Mouse (Mus musculus) brain, embryonic 14.5 days (tissue): ENCODE data around the gene Wrap53.

Experiments
- CTCF ChIP-seq: fragments of 200-500 bp; IDR thresholded peaks from 2 replicates; pipeline ENCODE4 v1.5.1; 2012; ENCODE audit warnings: inconsistent platforms, mild to moderate bottlenecking, moderate library complexity, borderline replicate concordance; ENCODE audit not compliant: insufficient read depth, insufficient read length; ENCODE audit errors: extremely low read depth
- POLR2A ChIP-seq: fragments of 200-500 bp; IDR thresholded peaks from 2 replicates; pipeline ENCODE4 v1.6.1; 2012; ENCODE audit warnings: mild to moderate bottlenecking, inconsistent platforms, borderline replicate concordance; ENCODE audit not compliant: poor library complexity, insufficient read depth, insufficient read length, severe bottlenecking; ENCODE audit errors: extremely low read depth

DNA sequence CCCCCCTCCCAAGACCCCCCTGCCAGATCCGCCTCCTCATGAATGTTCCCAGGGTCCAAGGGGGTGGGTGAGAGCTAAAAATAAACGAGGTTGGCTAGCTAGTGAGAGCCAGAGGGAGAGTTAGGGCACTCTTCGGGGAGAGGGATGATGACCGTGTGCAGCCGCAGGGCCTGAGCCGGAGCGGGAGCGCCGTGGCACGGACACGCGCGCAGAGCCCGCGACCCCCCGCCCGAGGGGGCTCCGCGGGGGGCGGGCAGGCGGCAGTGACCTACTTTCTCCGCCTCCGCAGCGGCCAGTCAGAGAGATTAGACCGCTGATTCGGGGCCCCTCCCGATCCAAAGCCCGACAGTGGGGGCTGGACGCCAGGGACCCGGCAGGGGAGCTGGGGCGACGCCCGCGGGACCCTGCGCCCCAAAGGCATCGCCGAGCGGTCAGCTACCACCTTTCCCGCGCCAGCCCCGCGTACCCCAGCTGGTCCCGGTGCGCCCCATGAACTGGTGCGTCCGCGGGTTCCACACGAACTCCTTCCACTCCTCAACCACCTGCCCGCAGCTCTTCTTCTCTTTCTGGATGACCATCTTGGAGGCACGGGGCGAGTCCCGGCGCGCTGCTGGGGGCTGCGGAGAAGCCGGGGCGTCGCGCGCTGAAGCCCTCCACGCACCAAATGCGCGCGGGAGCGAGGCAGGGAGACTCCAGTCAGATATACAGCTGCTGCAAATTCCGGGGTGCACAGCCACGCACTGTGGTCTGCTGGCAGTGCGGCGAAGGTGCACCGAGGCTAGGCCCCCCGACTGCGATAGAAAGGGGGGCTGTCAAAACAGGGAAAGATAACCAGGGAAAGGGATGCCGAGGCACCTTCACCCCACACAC lies 25.0 kb upstream of the Wrap53 start:
- no peak for TF ChIP-seq POLR2A
- TF ChIP-seq CTCF = no peak
